Mouse (Mus musculus) midbrain, embryonic 10.5 days (tissue): Measurements from ENCODE around the gene Klhl24. TPM values are rescaled to one million over a fixed set of nuclear protein-coding genes. Genes with fewer than 3 reads are reported as not detected.

Experiments used
- DNase-seq: peaks from one replicate; pipeline ENCODE4 v3.0.0-alpha.2; 2017; ENCODE audit warnings: low spot score
- H3K27ac ChIP-seq: fragments of 300-500 bp; sonication (generic); replicated peaks from 2 replicates; pipeline ENCODE4 v1.5.1; 2016; ENCODE audit warnings: mild to moderate bottlenecking
- H3K27me3 ChIP-seq: fragments of 300-500 bp; sonication (generic); 2 replicates; pipeline ENCODE4 v1.6.1; 2016; ENCODE audit warnings: low read depth, mild to moderate bottlenecking; ENCODE audit not compliant: poor library complexity, severe bottlenecking
- H3K36me3 ChIP-seq: fragments of 300-500 bp; sonication (generic); 2 replicates; pipeline ENCODE4 v1.6.1; 2016; ENCODE audit warnings: mild to moderate bottlenecking, moderate library complexity
- H3K4me1 ChIP-seq: fragments of 300-500 bp; sonication (generic); 2 replicates; pipeline ENCODE4 v1.6.1; 2016
- H3K4me3 ChIP-seq: fragments of 300-500 bp; sonication (generic); 2 replicates; pipeline ENCODE4 v1.5.1; 2016; ENCODE audit warnings: mild to moderate bottlenecking, moderate library complexity
- H3K9me3 ChIP-seq: fragments of 300-500 bp; sonication (generic); replicated peaks from 2 replicates; pipeline ENCODE4 v1.6.1; 2016; ENCODE audit warnings: mild to moderate bottlenecking
- WGBS: fragments of 180-500 bp; shearing (Covaris S2); methylation state at CpG from one replicate; pipeline ENCODE4 v1.1.7; 2016; 5-methylcytosine and 5-hydroxymethylcytosine counted together
- polyA plus RNA-seq: library from polyadenylated mRNA; unstranded; fragments of >200 nt; fragmentation: Nextera tagmentation; extraction: Ambion mirVana; gene quantifications from 2 replicates; pipeline ENCODE4 v1.2.1, GENCODE M21; 2016

Gene Klhl24
- polyA plus RNA-seq, 1 experiment from 2014 or later, result 20.6 TPM

DNA sequence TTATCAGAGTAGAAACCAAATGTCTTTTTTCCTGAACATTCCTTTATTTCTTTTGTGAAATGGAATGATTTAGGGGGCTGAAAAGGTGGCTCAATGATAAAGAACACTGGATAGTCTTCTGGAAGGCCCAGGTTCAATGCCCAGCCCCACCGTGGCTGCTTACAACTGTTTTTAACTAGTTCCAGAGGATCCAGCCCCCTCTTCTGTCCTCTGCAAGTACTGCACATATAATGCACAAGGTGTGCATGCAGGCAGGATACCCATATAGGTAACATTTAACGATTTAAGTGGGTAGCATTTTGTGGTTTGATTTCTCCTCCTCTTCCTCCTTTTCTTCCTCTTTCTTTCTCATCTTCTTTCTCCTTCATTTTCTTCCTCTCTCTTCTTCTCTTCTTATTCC is 62.8 kb downstream of the Klhl24 start:
- Histone ChIP-seq H3K4me1 (no peaks in the 10 kb centered on the region), H3K4me3 (no peak overlapping the region), H3K36me3 (peaks cover 100% of the 10 kb centered on the region), H3K27me3 (no peaks in the 10 kb centered on the region), H3K27ac (no peak overlapping the region), H3K9me3 (peaks cover 1% of the 10 kb centered on the region; the same call in 1 of the 2 replicates)
- no peak for DNase-seq
- WGBS, result 82% methylated on average over 2 of the region's 2 CpGs

DNA sequence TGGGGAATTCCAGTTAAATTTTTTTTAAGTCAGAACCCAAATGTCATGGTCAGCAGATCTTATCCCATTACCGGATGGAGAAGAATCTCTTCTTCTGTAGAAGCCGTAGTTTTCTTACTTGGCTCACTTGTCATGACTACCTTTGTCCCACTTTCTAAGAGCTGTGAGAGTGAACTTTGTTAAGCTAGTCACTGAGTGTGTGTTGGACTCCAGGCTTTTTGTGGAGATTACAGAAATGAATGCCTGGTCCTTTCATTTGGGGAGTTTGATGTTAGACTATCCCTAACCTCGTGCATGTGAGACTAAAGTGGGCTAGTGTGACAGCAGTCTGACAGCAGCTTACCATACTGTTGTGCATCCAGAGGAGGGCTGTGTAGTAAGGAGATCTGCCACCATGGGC is 71.7 kb downstream of the Klhl24 start:
- Histone ChIP-seq H3K4me3 (no peak overlapping the region), H3K36me3 (peaks cover 100% of the 10 kb centered on the region), H3K27ac (no peak overlapping the region), H3K9me3 (peaks cover 25% of the 10 kb centered on the region), H3K27me3 (no peaks in the 10 kb centered on the region), H3K4me1 (no peaks in the 10 kb centered on the region)
- 88% methylated on average over 3 of the region's 3 CpGs for WGBS
- DNase-seq, result no peak

DNA sequence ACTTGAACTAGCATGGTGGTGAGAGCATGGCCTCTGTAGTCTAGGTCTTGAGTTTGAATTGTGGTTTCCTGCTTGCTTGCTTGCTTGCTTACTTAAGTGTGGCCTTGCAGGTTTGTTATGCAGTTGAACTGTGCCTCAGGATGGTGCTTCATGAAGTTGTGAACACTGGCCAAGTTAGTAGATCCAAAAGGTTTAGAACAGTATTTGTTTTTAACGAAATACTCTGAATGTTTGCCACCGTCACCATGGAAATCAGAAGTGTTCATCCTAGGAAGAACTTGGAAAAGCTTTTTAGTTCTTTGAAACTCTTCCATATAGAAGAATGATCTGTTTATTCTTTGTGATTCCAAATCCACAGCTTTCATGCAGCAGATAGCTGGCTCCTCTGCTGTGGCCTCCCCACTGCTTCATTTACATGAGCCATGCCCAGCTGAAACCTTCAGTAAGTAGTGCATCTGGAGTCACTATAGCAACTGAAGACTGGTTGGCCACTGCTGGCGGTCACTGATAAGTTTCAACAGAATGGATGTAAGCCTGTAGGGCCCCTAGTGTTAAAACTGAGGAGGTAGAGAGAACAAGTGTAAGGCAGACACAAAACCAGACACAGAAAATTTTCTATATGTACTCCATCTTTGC is 72.2 kb downstream of the Klhl24 start:
- no peak for DNase-seq
- WGBS, result 78% methylated on average over 3 of the region's 3 CpGs
- Histone ChIP-seq H3K9me3 (peaks cover 25% of the 10 kb centered on the region), H3K27ac (no peak overlapping the region), H3K4me3 (no peak overlapping the region), H3K27me3 (no peaks in the 10 kb centered on the region), H3K36me3 (peaks cover 100% of the 10 kb centered on the region), H3K4me1 (no peaks in the 10 kb centered on the region)

Other genes with a start within 250 kb of the Klhl24 start
- 8.7 and 10.3 TPM in 2 replicates for gene Klhl6, start 114.5 kb upstream of the Klhl24 start, polyA plus RNA-seq
- gene Yeats2, start 43.5 kb downstream of the Klhl24 start, polyA plus RNA-seq, result 35.2 and 38.5 TPM in 2 replicates
- 0.84 and 1.3 TPM in 2 replicates for gene Map6d1, start 143.8 kb downstream of the Klhl24 start, polyA plus RNA-seq
- gene Parl, start 204.8 kb downstream of the Klhl24 start, polyA plus RNA-seq, result 135 TPM in 2 replicates
- not detected in 2 replicates for gene Cyp2ab1, start 227.9 kb downstream of the Klhl24 start, polyA plus RNA-seq